Mouse (Mus musculus) gastrocnemius, adult 2 months (tissue): ENCODE measurements around the gene Map3k13. TPM values are rescaled to one million over a fixed set of nuclear protein-coding genes. Genes with fewer than 3 reads are reported as not detected.
A peak's percentile ranks its signal among the peaks of the same experiment; 100 is the strongest.

ENCODE experiments used
- DNase-seq: peaks from one replicate; pipeline ENCODE4 v3.0.0; 2022
- H3K27ac ChIP-seq: fragments of 200-600 bp; 2 replicates; pipeline ENCODE4 v1.8.1; 2022; ENCODE audit warnings: mild to moderate bottlenecking
- H3K4me3 ChIP-seq: fragments of 200-600 bp; 2 replicates; pipeline ENCODE4 v1.8.1; 2022; ENCODE audit warnings: mild to moderate bottlenecking, moderate library complexity
- CTCF ChIP-seq: fragments of 200-600 bp; IDR thresholded peaks from 2 replicates; pipeline ENCODE4 v1.8.1; 2022; ENCODE audit warnings: antibody characterized with exemption, mild to moderate bottlenecking, moderate library complexity
- intact Hi-C: fragments of 180-260 bp; cut with DNase I; formaldehyde crosslinking; loops from one replicate; pipeline ENCODE4 v1.15.1; 2025
- total RNA-seq, 2 experiments: library from RNA; stranded (reverse); gene quantifications; 2 replicates each; pipeline ENCODE4 v1.2.3; 2021

Gene Map3k13
- total RNA-seq, 2 experiments from 2014 or later, result 0.70 to 0.74 TPM

- intact Hi-C loops, result loop anchor here (5.0 kb wide), 2 partner anchors 187 to 287 kb away; no protein-coding TSS in a partner anchor
- no peak for TF ChIP-seq CTCF
- no peak for DNase-seq
- Histone ChIP-seq H3K27ac (no peak overlapping the region), H3K4me3 (no peak overlapping the region)
These were observed 41.4 kb downstream of the Map3k13 start for GRCm38 (mm10) chr16:21835584-21835931.

GRCm38 (mm10) chr16:21836311-21837072, 42.3 kb downstream of the Map3k13 start:
- TF ChIP-seq CTCF, result peak; percentile 57
- H3K4me3 ChIP-seq, result peak overlapping the region; percentile 39
- no peak overlapping the region for H3K27ac ChIP-seq
- DNase-seq, result no peak
- intact Hi-C loops, result loop anchor here (5.0 kb wide), 2 partner anchors 186 to 286 kb away; no protein-coding TSS in a partner anchor

- intact Hi-C loops, result loop anchor here (5.0 kb wide), 2 partner anchors 185 to 285 kb away; no protein-coding TSS in a partner anchor
- no peak overlapping the region for H3K4me3 ChIP-seq
- DNase-seq, result no peak
- H3K27ac ChIP-seq, result no peak overlapping the region
- TF ChIP-seq CTCF, result no peak
These were observed 43.5 kb downstream of the Map3k13 start for GRCm38 (mm10) chr16:21837694-21838093.

DNA sequence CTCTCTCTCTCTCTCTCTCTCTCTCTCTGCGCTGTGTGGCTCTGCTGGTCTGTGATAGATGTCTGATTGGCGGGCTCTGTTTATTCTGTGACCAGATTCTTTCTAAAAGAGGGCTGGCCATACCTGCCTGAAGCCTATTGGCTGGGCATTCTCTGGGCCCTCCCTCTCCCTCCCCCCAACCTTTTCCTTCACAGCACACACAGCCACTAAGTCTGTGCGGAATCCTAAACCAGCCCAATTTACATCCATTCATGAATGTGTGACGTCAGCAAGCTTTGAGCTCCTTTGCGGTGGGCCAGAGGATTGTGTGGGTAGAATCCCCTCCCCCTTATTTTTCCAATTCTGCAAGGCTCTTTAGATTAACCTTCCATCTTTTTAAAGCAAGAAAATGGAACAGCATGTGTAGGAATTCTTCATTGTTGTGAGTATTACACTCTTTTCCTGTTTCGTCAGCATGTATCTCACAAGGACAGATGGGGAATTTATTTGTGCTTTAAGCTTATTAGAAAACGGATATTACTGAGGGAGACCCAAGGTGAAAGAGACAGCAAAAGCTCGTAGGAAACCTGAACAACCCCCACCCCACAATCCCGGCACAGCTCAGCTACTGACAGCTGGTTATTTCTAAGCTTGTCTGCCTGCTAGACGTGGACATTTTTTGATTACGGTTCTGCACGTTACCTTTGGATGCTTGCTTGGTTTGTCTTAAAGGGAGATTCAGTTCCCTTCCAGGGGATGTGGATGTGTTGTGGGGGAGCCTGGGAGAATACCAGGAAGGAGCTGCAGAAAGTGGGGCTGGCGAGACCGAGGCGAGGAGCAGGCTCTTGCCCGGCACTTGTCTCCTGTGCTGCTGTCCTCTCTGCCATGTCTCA, 51.9 kb downstream of the Map3k13 start:
- intact Hi-C loops, result no loop called here
- peak overlapping the region; percentile 43 for H3K27ac ChIP-seq
- TF ChIP-seq CTCF, result no peak
- peak; percentile 25 for DNase-seq
- peak overlapping the region; percentile 71 for H3K4me3 ChIP-seq

DNA sequence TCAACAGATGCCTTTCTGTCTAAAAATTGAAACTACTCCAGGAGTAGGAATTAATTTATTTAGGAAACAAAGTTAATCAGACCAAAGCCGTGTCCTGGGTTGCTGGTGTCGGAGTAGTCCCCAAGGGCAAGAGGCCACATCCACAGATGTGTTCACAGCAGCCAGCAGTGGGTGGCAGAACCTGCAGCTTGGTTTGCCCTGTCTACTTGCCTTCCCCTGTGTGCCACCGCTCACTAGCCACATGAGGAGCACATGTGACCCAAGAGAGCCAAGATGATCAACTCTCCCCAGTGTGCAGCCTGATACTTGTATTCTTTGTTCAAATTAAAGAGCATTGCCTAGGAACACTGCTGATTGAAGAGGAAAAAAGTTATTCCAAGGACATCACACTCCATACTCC, 54.3 kb downstream of the Map3k13 start:
- H3K4me3 ChIP-seq, result no peak overlapping the region
- H3K27ac ChIP-seq, result no peak overlapping the region
- intact Hi-C loops, result no loop called here

DNA sequence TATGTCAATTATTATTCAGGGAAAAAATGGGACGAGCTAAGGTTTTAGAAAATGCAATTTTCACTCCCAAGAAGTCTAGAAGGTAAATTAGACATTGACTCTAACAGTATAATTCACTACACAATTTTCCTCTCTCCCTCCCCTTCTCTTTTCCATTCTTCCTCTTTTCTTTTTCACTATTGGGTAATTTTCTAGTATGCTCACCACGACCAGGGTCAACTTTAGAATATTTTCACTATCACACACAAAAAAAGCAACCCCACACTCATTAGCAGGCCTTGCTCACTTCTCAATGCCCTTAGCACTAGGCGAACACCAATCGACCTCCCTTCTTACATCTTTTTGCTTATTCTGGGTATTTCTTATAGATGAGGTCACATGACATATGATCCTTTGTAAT, 54.7 kb downstream of the Map3k13 start:
- Histone ChIP-seq H3K27ac (no peak overlapping the region), H3K4me3 (no peak overlapping the region)
- DNase-seq, result no peak
- TF ChIP-seq CTCF, result no peak
- intact Hi-C loops, result no loop called here

More for the DNA sequence above, 54.3 kb downstream of the Map3k13 start:
- TF ChIP-seq CTCF, result no peak
- no peak for DNase-seq

GRCm38 (mm10) chr16:21852374-21852773, 58.2 kb downstream of the Map3k13 start:
- no peak for DNase-seq
- Histone ChIP-seq H3K27ac (no peak overlapping the region), H3K4me3 (no peak overlapping the region)
- no peak for TF ChIP-seq CTCF
- intact Hi-C loops, result no loop called here

DNA sequence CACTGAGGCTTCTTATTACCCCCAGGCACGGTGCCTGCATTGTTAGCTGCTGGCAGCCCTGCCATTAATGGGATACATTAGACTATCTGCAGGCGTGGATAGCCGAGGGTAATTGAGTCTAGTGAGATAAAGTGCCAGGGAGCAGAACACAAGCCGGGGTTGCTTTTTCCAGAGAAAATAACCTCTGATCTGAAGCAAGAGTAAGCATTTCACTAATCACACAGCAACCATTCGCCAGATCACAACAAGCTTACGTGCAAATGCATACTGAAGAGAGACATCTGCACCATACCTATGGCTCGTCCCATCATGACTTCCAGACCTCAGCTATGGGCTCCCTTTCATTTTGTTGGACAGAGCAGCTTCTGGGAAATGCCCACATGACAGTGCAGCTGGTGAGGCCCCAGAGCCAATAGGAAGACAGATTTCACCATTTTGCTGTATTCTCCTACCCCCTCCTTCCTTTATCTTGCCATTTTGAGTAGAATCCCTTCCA, 59.3 kb downstream of the Map3k13 start:
- Histone ChIP-seq H3K27ac (no peak overlapping the region), H3K4me3 (no peak overlapping the region)
- intact Hi-C loops, result no loop called here
- no peak for TF ChIP-seq CTCF
- no peak for DNase-seq

DNA sequence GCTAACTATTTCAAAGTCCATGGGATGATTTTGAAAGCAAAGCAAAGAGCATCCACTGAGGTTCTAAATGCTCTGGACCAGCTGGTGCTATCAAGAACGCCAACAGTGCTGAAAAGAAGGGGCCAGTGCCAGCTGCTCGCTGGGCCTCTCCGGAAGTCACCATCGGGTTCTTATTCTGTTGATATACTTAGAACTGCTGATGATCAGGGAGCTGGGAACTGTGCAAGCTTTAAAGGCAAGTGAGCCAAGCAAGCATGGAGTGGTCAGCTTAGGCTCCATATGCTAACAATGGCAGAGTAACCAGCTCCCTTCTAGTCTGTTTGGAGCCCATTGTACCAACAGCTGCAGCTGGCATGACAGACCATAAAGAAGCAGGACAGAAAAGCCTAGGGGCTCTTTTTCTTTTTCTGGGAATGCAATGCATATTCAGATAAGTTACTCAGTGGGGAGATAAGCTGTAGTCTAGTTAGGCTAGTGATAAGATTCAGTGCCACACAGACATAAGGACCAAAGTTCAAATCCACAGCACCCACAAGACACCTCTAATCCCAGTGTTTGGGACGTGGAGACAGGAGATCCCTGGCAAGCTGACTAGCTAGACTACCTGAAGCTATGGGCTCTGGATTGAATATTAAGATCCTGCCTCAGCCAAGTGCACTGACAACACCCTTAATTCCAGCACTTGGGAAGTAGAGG, 60.6 kb downstream of the Map3k13 start:
- Histone ChIP-seq H3K4me3 (no peak overlapping the region), H3K27ac (no peak overlapping the region)
- DNase-seq, result no peak
- no peak for TF ChIP-seq CTCF
- intact Hi-C loops, result no loop called here

- intact Hi-C loops, result no loop called here
- TF ChIP-seq CTCF, result no peak
- DNase-seq, result no peak
- H3K4me3 ChIP-seq, result no peak overlapping the region
- H3K27ac ChIP-seq, result no peak overlapping the region
These were observed 62.0 kb downstream of the Map3k13 start for GRCm38 (mm10) chr16:21856134-21856533.

- no peak for TF ChIP-seq CTCF
- H3K4me3 ChIP-seq, result no peak overlapping the region
- H3K27ac ChIP-seq, result no peak overlapping the region
- DNase-seq, result no peak
- intact Hi-C loops, result no loop called here
These were observed 63.0 kb downstream of the Map3k13 start for GRCm38 (mm10) chr16:21857126-21857644.

DNA sequence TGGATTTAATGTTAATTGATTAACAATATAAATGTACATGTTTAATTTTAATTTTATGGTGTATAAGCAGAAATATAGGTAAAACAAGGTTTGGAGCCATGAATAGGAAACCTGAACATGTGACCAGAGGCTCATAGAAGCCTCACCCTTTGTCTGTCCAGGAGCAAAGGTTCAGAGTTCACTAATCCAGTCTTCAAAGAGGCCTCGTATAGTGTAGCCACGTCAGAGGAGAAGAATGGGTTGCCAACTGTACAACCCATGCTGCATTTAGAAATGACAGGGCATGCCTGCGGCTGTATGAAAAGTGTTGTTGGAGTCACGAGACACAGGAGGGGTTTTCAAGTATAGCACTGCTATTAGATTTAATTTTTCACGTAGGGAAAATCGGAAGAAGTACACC, 64.0 kb downstream of the Map3k13 start:
- Histone ChIP-seq H3K4me3 (no peak overlapping the region), H3K27ac (no peak overlapping the region)
- no peak for DNase-seq
- TF ChIP-seq CTCF, result no peak
- intact Hi-C loops, result no loop called here
